Mouse (Mus musculus): Measurements from ENCODE around the gene Dlgap1.

GRCm38 (mm10) chr17:70748476-70748830 is 779.6 kb downstream of the Dlgap1 start:
- TF ChIP-seq CTCF (IDR thresholded peaks at IDR 0.05; ENCODE audit: borderline replicate concordance, insufficient read depth, low read length) (no peak), POLR2A (IDR thresholded peaks at IDR 0.05; ENCODE audit: low read depth, low read length) (no peak)

All from embryonic fibroblast, embryonic 13.5 days (primary cell).